In the genomic region with DNA sequence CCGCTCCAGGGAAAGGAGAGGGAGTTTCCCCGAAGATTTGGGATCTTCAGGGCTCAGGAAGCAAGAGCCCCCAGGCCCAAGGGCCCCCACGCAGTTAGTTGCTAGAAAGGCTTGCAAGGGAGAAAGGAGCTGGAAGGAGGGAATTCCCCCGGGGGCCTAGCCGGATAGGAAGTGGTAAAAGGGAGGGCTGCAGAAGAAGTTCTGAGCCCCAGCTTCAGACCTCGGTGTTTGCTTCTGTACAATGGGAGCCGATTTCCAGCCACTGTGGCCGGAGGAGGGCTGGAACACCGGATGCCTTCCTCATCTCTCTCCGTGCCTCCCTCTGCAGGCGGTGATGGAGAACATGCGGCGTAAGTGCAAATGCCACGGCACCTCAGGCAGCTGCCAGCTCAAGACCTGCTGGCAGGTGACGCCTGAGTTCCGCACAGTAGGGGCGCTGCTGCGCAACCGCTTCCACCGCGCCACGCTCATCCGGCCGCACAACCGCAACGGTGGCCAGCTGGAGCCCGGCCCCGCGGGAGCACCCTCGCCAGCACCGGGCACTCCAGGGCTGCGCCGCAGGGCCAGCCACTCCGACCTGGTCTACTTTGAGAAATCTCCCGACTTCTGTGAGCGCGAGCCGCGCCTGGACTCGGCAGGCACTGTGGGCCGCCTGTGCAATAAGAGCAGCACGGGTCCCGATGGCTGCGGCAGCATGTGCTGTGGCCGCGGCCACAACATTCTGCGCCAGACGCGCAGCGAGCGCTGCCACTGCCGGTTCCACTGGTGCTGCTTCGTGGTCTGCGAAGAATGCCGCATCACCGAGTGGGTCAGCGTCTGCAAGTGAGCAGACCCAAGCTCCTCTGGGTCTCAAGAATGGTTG, we compare ENCODE assay signal across 8 mouse cellular contexts. TPM values are rescaled to one million over a fixed set of nuclear protein-coding genes. Genes with fewer than 3 reads are reported as not detected.
DNase-seq lines count a peak whose midpoint lies in the region; ATAC-seq and TF ChIP-seq lines count a peak whose summit lies in the region.

No protein-coding gene starts in this region.

- H3K4me3 ChIP-seq in intestine, postnatal 0 days (ENCODE audit: low read depth, low read length), result peak overlapping the region; percentile 42
- peak overlapping the region; percentile 37 for H3K4me3 ChIP-seq in liver, embryonic 12.5 days

- peak; percentile 87 for TF ChIP-seq CTCF in intestine, postnatal 0 days (IDR thresholded peaks at IDR 0.05; ENCODE audit: low read depth)

- H3K9me3 ChIP-seq in intestine, postnatal 0 days (ENCODE audit: control insufficient read depth), result no peaks in the 10 kb centered on the region
- H3K9me3 ChIP-seq in liver, embryonic 12.5 days (replicated peaks), result no peaks in the 10 kb centered on the region

- WGBS in intestine, postnatal 0 days, result under 1% methylated on average over 57 of the region's 57 CpGs
- 1% methylated on average over 57 of the region's 57 CpGs for WGBS in liver, embryonic 12.5 days (ENCODE audit: insufficient replicate concordance)

- H3K4me2 ChIP-seq in intestine, postnatal 0 days (replicated peaks; ENCODE audit: low read depth), result peak overlapping the region; percentile 71
- peak overlapping the region; percentile 60 for H3K4me2 ChIP-seq in liver, embryonic 12.5 days

- H3K36me3 ChIP-seq in intestine, postnatal 0 days (ENCODE audit: control insufficient read depth, insufficient read depth), result no peaks in the 10 kb centered on the region
- H3K36me3 ChIP-seq in liver, embryonic 12.5 days, result no peaks in the 10 kb centered on the region

- H3K27ac ChIP-seq in intestine, postnatal 0 days (ENCODE audit: low read depth, low read length), result no peak overlapping the region
- H3K27ac ChIP-seq in liver, embryonic 12.5 days, result no peak overlapping the region

- peak; percentile 61 for ATAC-seq in granulocyte monocyte progenitor cell, adult 5-6 weeks (replicated peaks; ENCODE audit: poor library complexity, severe bottlenecking)
- peak; percentile 78 for ATAC-seq in intestine, postnatal 0 days
- no peak for ATAC-seq in liver, embryonic 12.5 days

- H3K27me3 ChIP-seq in intestine, postnatal 0 days (replicated peaks; ENCODE audit: control insufficient read depth, insufficient read depth, low read length), result peaks cover 96% of the 10 kb centered on the region
- peaks cover 100% of the 10 kb centered on the region for H3K27me3 ChIP-seq in liver, embryonic 12.5 days (replicated peaks)

- DNase-seq in left cerebral cortex, adult 18-20 months (ENCODE audit: low spot score in 2 of 2), result peak; percentile 69 to 85
- DNase-seq in left cerebral cortex, postnatal 4 days, result no peak
- peak; percentile 76 for DNase-seq in embryo, embryonic 10.5 days (ENCODE audit: low spot score)
- peak; percentile 85 for DNase-seq in naive thymus-derived CD4-positive, alpha-beta T cell, adult 2 months (ENCODE audit: low read depth)
- peak; percentile 58 to 60 for DNase-seq in spleen, postnatal 14 days (ENCODE audit: low spot score in 2 of 2)

- 0 out of 2 replicates have a peak, but pooled peaks cover 4% of the 10 kb centered on the region for H3K4me1 ChIP-seq in intestine, postnatal 0 days (replicated peaks; ENCODE audit: control insufficient read depth, insufficient read depth, low read length)
- H3K4me1 ChIP-seq in liver, embryonic 12.5 days, result peaks cover 22% of the 10 kb centered on the region

- H3K9ac ChIP-seq in intestine, postnatal 0 days (ENCODE audit: low read depth, low read length), result peak overlapping the region; percentile 11; the same call in 1 of the 2 replicates
- H3K9ac ChIP-seq in liver, embryonic 12.5 days, result no peak overlapping the region

- intact Hi-C loops in left cerebral cortex, postnatal 4 days (cut with DNase I), result no loop called here

RNA-seq across cellular contexts. Expression of gene Wnt10a, which starts 11.7 kb away (rescaled TPM):
- total RNA-seq in left cerebral cortex, adult 18-20 months (2021), result 10 to 100 TPM; 15.8 to 15.9 TPM
- total RNA-seq in left cerebral cortex, postnatal 4 days (2021), result under 1 TPM in 1 of 2 experiments, not detected in 1; 0.38 TPM
- not detected in 2 replicates for total RNA-seq in granulocyte monocyte progenitor cell, adult 5-6 weeks (2014; fragmentation: Nextera tagmentation)
- total RNA-seq in granulocyte monocyte progenitor cell, adult 5-6 weeks (2017), result not detected in 2 replicates
- polyA plus RNA-seq in intestine, postnatal 0 days (2015; fragmentation: Nextera tagmentation; extraction: Ambion mirVana), result not detected in 2 replicates
- polyA plus RNA-seq in liver, embryonic 12.5 days (2016; fragmentation: Nextera tagmentation; extraction: Ambion mirVana), result not detected in 2 replicates

RNA-seq across cellular contexts. Expression of gene Wnt6, which starts 31.3 kb away (rescaled TPM):
- 1 to 10 TPM; 3.3 to 4.5 TPM for total RNA-seq in left cerebral cortex, adult 18-20 months (2021)
- total RNA-seq in left cerebral cortex, postnatal 4 days (2021), result 1 to 10 TPM; 3.5 to 5.1 TPM
- not detected in 2 replicates for total RNA-seq in granulocyte monocyte progenitor cell, adult 5-6 weeks (2014; fragmentation: Nextera tagmentation)
- 0.21 and 1.2 TPM in 2 replicates for total RNA-seq in granulocyte monocyte progenitor cell, adult 5-6 weeks (2017)
- 0.33 and 0.66 TPM in 2 replicates for polyA plus RNA-seq in intestine, postnatal 0 days (2015; fragmentation: Nextera tagmentation; extraction: Ambion mirVana)
- polyA plus RNA-seq in liver, embryonic 12.5 days (2016; fragmentation: Nextera tagmentation; extraction: Ambion mirVana), result 0.13 and 0.86 TPM in 2 replicates

RNA-seq across cellular contexts. Expression of gene Cdk5r2, which starts 51.7 kb away (rescaled TPM):
- 100 to 1,000 TPM; 315 to 347 TPM for total RNA-seq in left cerebral cortex, adult 18-20 months (2021)
- total RNA-seq in left cerebral cortex, postnatal 4 days (2021), result 100 to 1,000 TPM; 227 to 230 TPM
- total RNA-seq in granulocyte monocyte progenitor cell, adult 5-6 weeks (2014; fragmentation: Nextera tagmentation), result not detected in 2 replicates
- total RNA-seq in granulocyte monocyte progenitor cell, adult 5-6 weeks (2017), result not detected in 2 replicates
- 0.13 and 0.29 TPM in 2 replicates for polyA plus RNA-seq in intestine, postnatal 0 days (2015; fragmentation: Nextera tagmentation; extraction: Ambion mirVana)
- not detected in 2 replicates for polyA plus RNA-seq in liver, embryonic 12.5 days (2016; fragmentation: Nextera tagmentation; extraction: Ambion mirVana)

RNA-seq across cellular contexts. Expression of gene Prkag3, which starts 54.0 kb away (rescaled TPM):
- under 1 TPM; 0.12 to 0.51 TPM for total RNA-seq in left cerebral cortex, adult 18-20 months (2021)
- total RNA-seq in left cerebral cortex, postnatal 4 days (2021), result not detected
- not detected in 2 replicates for total RNA-seq in granulocyte monocyte progenitor cell, adult 5-6 weeks (2014; fragmentation: Nextera tagmentation)
- total RNA-seq in granulocyte monocyte progenitor cell, adult 5-6 weeks (2017), result not detected in 2 replicates
- polyA plus RNA-seq in intestine, postnatal 0 days (2015; fragmentation: Nextera tagmentation; extraction: Ambion mirVana), result 0.08 and 0.09 TPM in 2 replicates
- 0.13 TPM in 1 of 2 replicates, not detected in the other for polyA plus RNA-seq in liver, embryonic 12.5 days (2016; fragmentation: Nextera tagmentation; extraction: Ambion mirVana)

Comparison
In these comparisons a context has a peak if more than half of its experiments do, and no peak if none do; other contexts are left out.
1. RNA of gene Wnt10a, which starts 11.7 kb away (total RNA-seq): 15.8 to 15.9 TPM in left cerebral cortex, adult 18-20 months; 0.38 TPM in left cerebral cortex, postnatal 4 days and not detected in granulocyte monocyte progenitor cell, adult 5-6 weeks; every median in the first group is over 10 times any median in the second.
2. RNA of gene Cdk5r2, which starts 51.7 kb away (total RNA-seq): 315 to 347 TPM in left cerebral cortex, adult 18-20 months and 227 to 230 TPM in left cerebral cortex, postnatal 4 days; not detected in granulocyte monocyte progenitor cell, adult 5-6 weeks; every median in the first group is over 100 times any median in the second.